Mouse (Mus musculus) forebrain, embryonic 14.5 days (tissue): ENCODE measurements around the gene Prkag2. TPM values are rescaled to one million over a fixed set of nuclear protein-coding genes. Genes with fewer than 3 reads are reported as not detected.

Experiments used
- ATAC-seq: fragments of 200-750 bp; cut with Nextera tagmentation; 2 replicates; pipeline ENCODE4 v1.8.0; 2017; ENCODE audit warnings: mild to moderate bottlenecking, moderate library complexity
- DNase-seq: peaks from one replicate; pipeline ENCODE4 v3.0.0-alpha.2; 2015; ENCODE audit warnings: low spot score
- H3K27ac ChIP-seq: fragments of 300-500 bp; sonication (generic); 2 replicates; pipeline ENCODE4 v1.5.1; 2014; ENCODE audit warnings: low read depth, mild to moderate bottlenecking, control low read depth, low read length, moderate library complexity
- H3K27me3 ChIP-seq: fragments of 300-500 bp; sonication (generic); replicated peaks from 2 replicates; pipeline ENCODE4 v1.6.1; 2014; ENCODE audit warnings: low read length, control low read depth, mixed read lengths; ENCODE audit not compliant: control insufficient read depth, insufficient read depth
- H3K36me3 ChIP-seq: fragments of 300-500 bp; sonication (generic); 2 replicates; pipeline ENCODE4 v1.6.1; 2014; ENCODE audit warnings: low read length, control low read depth; ENCODE audit not compliant: control insufficient read depth, insufficient read depth
- H3K4me1 ChIP-seq: fragments of 300-500 bp; sonication (generic); 2 replicates; pipeline ENCODE4 v1.6.1; 2014; ENCODE audit warnings: antibody characterized with exemption, low read length, control low read depth; ENCODE audit not compliant: control insufficient read depth, insufficient read depth
- H3K4me2 ChIP-seq: fragments of 300-500 bp; sonication (generic); 2 replicates; pipeline ENCODE4 v1.6.1; 2014; ENCODE audit warnings: mild to moderate bottlenecking, control low read depth, low read length
- H3K4me3 ChIP-seq: fragments of 300-500 bp; sonication (generic); 2 replicates; pipeline ENCODE4 v1.5.1; 2014; ENCODE audit warnings: low read depth, low read length, control low read depth
- H3K9ac ChIP-seq: fragments of 300-500 bp; sonication (generic); 2 replicates; pipeline ENCODE4 v1.6.1; 2014; ENCODE audit warnings: mild to moderate bottlenecking, low read length, control low read depth, moderate library complexity
- H3K9me3 ChIP-seq: fragments of 300-500 bp; sonication (generic); replicated peaks from 2 replicates; pipeline ENCODE4 v1.6.1; 2016; ENCODE audit warnings: low read length, control low read depth, mixed read lengths; ENCODE audit not compliant: control insufficient read depth
- WGBS: fragments of 180-500 bp; shearing (Covaris S2); extraction: QIAGEN DNeasy Blood & Tissue Kit; methylation state at CpG from one replicate; pipeline ENCODE4 v1.1.7; 2014; 5-methylcytosine and 5-hydroxymethylcytosine counted together
- polyA plus RNA-seq: library from polyadenylated mRNA; unstranded; fragments of >200 nt; fragmentation: Nextera tagmentation; extraction: Ambion mirVana; gene quantifications from 2 replicates; pipeline ENCODE4 v1.2.1, GENCODE M21; 2014

Gene Prkag2
- polyA plus RNA-seq, 1 experiment from 2014 or later, result 80.6 TPM

DNA sequence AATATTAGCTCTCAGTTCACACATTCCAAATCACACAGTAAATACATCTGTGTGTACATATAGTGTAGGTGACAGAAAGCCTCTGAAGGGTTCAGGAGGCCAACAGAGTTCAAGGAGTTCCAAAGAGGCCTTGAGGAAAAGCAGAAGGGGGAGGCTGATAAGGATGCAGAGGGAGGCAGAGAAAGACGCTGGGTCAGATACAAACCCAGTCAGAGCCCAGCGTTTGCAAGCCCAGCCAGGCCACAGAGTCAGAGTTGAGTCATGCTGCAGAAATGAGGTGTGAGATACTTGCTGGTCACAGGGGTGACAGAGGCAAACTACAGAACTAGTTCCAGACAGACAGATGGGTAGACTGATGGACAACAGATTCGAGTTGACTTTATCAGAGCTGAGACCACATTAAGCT is 70.2 kb downstream of the Prkag2 start:
- no peaks in the 10 kb centered on the region for H3K9me3 ChIP-seq
- 78% methylated on average over 3 of the region's 3 CpGs for WGBS
- no peaks in the 10 kb centered on the region for H3K4me1 ChIP-seq
- ATAC-seq (no peak), DNase-seq (no peak)
- H3K27ac ChIP-seq, result no peak overlapping the region
- no peaks in the 10 kb centered on the region for H3K27me3 ChIP-seq
- no peak overlapping the region for H3K4me3 ChIP-seq
- no peak overlapping the region for H3K9ac ChIP-seq
- no peak overlapping the region for H3K4me2 ChIP-seq
- no peaks in the 10 kb centered on the region for H3K36me3 ChIP-seq

DNA sequence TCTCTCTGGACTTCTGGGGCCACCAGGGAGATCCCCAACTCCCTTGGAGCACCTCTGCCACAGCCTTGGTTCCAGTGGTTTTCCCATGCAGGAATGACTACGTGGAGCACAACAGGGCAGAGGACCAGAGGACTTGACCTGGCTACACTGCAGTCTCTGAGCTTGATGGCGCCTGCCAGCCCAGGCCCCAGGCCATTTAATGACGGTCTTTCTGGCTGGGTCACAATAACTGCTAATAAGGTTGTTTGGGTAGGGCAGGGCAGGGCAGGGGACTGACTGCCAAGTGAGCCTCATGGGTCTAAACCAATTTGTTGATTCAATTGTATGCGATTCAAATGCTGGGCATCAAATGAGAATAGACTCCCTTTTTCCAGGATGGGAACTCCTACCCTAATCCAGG is 72.8 kb downstream of the Prkag2 start:
- WGBS, result 56% methylated on average over 4 of the region's 4 CpGs
- no peak overlapping the region for H3K4me2 ChIP-seq
- ATAC-seq (no peak), DNase-seq (no peak)
- no peaks in the 10 kb centered on the region for H3K27me3 ChIP-seq
- no peaks in the 10 kb centered on the region for H3K36me3 ChIP-seq
- no peak overlapping the region for H3K4me3 ChIP-seq
- no peak overlapping the region for H3K27ac ChIP-seq
- H3K9ac ChIP-seq, result no peak overlapping the region
- H3K9me3 ChIP-seq, result no peaks in the 10 kb centered on the region
- no peaks in the 10 kb centered on the region for H3K4me1 ChIP-seq

GRCm38 (mm10) chr5:25025309-25026019 is 75.0 kb downstream of the Prkag2 start:
- no peaks in the 10 kb centered on the region for H3K36me3 ChIP-seq
- no peaks in the 10 kb centered on the region for H3K9me3 ChIP-seq
- H3K4me2 ChIP-seq, result no peak overlapping the region
- 76% methylated on average over 12 of the region's 12 CpGs for WGBS
- DNase-seq (no peak), ATAC-seq (no peak)
- H3K9ac ChIP-seq, result no peak overlapping the region
- no peak overlapping the region for H3K4me3 ChIP-seq
- H3K27me3 ChIP-seq, result no peaks in the 10 kb centered on the region
- H3K4me1 ChIP-seq, result no peaks in the 10 kb centered on the region
- H3K27ac ChIP-seq, result no peak overlapping the region

- DNase-seq (peak; percentile 39), ATAC-seq (no peak)
- Histone ChIP-seq H3K27me3 (no peaks in the 10 kb centered on the region), H3K27ac (no peak overlapping the region), H3K4me1 (no peaks in the 10 kb centered on the region), H3K4me2 (no peak overlapping the region), H3K36me3 (no peaks in the 10 kb centered on the region), H3K4me3 (no peak overlapping the region), H3K9me3 (no peaks in the 10 kb centered on the region), H3K9ac (no peak overlapping the region)
- WGBS, result 49% methylated on average over 4 of the region's 4 CpGs
Measured at GRCm38 (mm10) chr5:25022904-25023303, 77.5 kb downstream of the Prkag2 start.

- Histone ChIP-seq H3K9me3 (no peaks in the 10 kb centered on the region), H3K4me3 (no peak overlapping the region), H3K9ac (no peak overlapping the region), H3K27ac (no peak overlapping the region), H3K27me3 (no peaks in the 10 kb centered on the region), H3K4me2 (no peak overlapping the region), H3K36me3 (no peaks in the 10 kb centered on the region), H3K4me1 (no peaks in the 10 kb centered on the region)
- no peak for DNase-seq
- WGBS, result 88% methylated on average over 6 of the region's 6 CpGs
- ATAC-seq, result no peak
Measured at GRCm38 (mm10) chr5:25019221-25019620, 81.2 kb downstream of the Prkag2 start.

DNA sequence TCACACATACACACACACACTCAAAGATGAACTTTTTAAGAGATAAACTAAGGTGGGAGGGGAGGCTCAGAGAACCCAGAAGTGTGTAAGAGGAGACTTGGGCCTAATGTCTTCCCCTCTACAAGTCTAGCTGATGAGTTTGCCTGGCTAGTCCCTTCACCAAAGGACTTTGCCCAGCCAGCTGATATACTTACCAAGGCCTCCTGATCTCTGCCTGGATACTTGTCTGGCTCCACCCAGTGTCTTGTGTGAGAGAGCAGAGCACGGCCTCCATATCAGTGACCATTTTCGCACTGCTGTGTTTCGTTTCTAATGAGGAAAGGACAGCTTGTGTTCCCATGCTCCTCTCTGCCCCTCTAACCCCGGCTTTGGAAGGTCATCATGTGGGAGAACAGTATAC is 88.3 kb downstream of the Prkag2 start:
- no peak overlapping the region for H3K9ac ChIP-seq
- no peaks in the 10 kb centered on the region for H3K27me3 ChIP-seq
- ATAC-seq, result no peak
- H3K9me3 ChIP-seq, result no peaks in the 10 kb centered on the region
- DNase-seq, result no peak
- no peak overlapping the region for H3K27ac ChIP-seq
- no peaks in the 10 kb centered on the region for H3K36me3 ChIP-seq
- H3K4me1 ChIP-seq, result 0 out of 2 replicates have a peak, but pooled peaks cover 3% of the 10 kb centered on the region
- no peak overlapping the region for H3K4me2 ChIP-seq
- 79% methylated on average over 4 of the region's 4 CpGs for WGBS
- H3K4me3 ChIP-seq, result no peak overlapping the region

DNA sequence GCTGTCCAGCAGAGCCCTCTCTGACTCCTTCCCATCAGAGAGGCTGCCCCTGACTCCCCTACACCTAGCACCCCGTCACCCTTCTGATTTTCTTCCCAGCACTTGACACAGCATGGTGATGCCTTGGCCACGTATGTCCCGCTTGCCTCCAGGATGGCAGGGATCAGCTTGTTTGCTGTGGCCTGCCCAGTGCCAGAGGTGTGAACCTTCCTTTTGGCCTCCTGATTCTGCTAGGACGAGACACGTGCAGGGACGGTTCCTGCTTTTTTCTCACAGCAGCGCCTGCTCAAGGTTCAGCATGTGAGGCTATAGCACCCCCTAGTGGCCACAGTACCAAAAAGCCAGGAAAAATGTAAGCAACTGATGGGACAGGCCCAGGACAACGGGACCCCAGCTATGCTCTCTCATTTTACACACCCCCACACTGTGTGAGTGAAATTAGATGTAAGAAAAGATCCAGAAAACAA is 89.4 kb downstream of the Prkag2 start:
- 0 out of 2 replicates have a peak, but pooled peaks cover 3% of the 10 kb centered on the region for H3K4me1 ChIP-seq
- H3K4me2 ChIP-seq, result peak overlapping the region; percentile 33
- H3K9me3 ChIP-seq, result no peaks in the 10 kb centered on the region
- H3K9ac ChIP-seq, result no peak overlapping the region
- H3K4me3 ChIP-seq, result no peak overlapping the region
- no peaks in the 10 kb centered on the region for H3K27me3 ChIP-seq
- no peak overlapping the region for H3K27ac ChIP-seq
- H3K36me3 ChIP-seq, result no peaks in the 10 kb centered on the region
- peak; percentile 93 for DNase-seq
- WGBS, result 13% methylated on average over 8 of the region's 8 CpGs
- peak; percentile 77 for ATAC-seq

DNA sequence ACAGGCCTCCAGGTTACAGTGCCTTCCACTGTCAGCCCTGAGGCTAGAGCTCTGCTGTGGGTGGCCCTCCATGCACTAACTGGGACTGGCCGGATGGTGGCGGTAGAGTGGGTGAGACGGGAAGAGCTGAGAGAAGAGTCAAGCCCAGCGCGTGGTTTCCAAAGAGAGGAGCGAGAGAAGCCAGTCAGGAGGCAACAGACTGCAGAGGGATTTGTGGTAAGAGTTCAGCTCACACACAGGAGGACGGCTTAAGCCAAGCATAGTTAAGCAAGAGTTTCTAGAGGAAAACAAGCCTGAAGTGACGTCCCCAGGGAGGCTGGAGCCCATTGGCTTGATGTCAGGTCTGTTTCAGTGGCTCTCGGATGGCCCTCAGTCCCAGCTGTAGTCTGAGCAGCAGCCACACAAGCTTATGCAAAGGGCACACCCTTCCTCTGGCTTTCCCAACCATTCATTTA is 90.0 kb downstream of the Prkag2 start:
- no peaks in the 10 kb centered on the region for H3K27me3 ChIP-seq
- no peak overlapping the region for H3K9ac ChIP-seq
- H3K27ac ChIP-seq, result no peak overlapping the region
- no peaks in the 10 kb centered on the region for H3K9me3 ChIP-seq
- H3K4me3 ChIP-seq, result no peak overlapping the region
- peak; percentile 87 for DNase-seq
- H3K4me1 ChIP-seq, result 0 out of 2 replicates have a peak, but pooled peaks cover 3% of the 10 kb centered on the region
- peak; percentile 82 for ATAC-seq
- H3K36me3 ChIP-seq, result no peaks in the 10 kb centered on the region
- H3K4me2 ChIP-seq, result peak overlapping the region; percentile 33
- WGBS, result 4% methylated on average over 9 of the region's 9 CpGs

DNA sequence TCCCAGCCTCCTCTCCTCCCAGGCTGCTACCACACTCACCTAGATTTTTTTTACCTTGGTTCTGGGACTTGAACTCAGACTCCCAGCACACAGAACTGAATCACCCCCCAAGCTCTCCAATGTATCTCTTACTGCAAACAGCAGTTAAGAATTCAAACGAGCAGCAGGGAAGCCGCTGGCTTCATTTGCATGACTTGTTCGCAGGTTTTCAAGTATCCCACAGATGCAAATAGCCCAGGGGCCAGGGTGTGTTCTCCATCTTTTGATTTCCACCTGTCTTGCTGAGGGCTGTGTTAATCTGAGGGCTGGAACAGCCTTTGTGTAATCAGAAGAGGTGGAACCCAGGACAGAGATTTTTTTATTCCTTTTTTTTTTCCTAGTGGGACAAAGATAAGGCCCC is 90.7 kb downstream of the Prkag2 start:
- WGBS, result 22% methylated on average over 3 of the region's 3 CpGs
- DNase-seq, result no peak
- no peak for ATAC-seq

More for the DNA sequence above, 90.7 kb downstream of the Prkag2 start:
- Histone ChIP-seq H3K4me2 (no peak overlapping the region), H3K4me1 (0 out of 2 replicates have a peak, but pooled peaks cover 3% of the 10 kb centered on the region), H3K36me3 (no peaks in the 10 kb centered on the region), H3K9ac (no peak overlapping the region; the same call in 1 of the 2 replicates), H3K9me3 (no peaks in the 10 kb centered on the region), H3K4me3 (no peak overlapping the region), H3K27me3 (no peaks in the 10 kb centered on the region), H3K27ac (no peak overlapping the region)
